Mouse (Mus musculus): Measurements from ENCODE around the gene Hacd1. TPM values are rescaled to one million over a fixed set of nuclear protein-coding genes. Genes with fewer than 3 reads are reported as not detected.

Hacd1 gene
- total RNA-seq, 2 experiments from 2014 or later, result 15.0 to 18.3 TPM

DNA sequence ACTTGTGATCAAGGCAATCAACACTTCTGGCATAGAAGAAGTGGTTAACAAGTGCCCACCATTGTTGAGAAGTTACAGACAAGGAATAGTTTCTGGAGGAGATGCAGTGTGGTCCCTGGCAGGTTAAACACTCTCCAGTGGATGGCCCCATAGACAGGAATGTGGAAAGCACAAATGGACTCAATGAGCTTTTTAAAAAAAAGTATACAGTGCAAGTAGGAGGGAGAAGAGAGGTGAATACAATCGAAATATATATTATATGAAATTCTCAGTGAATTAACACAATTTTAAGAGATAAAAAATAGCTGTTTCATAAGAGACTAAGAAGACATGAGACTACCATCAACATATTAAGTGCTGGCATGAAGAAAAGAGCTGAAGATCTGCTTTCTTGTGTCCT lies 36.7 kb downstream of the Hacd1 start:
- DNase-seq (ENCODE audit: low spot score in 2 of 2), result no peak

DNA sequence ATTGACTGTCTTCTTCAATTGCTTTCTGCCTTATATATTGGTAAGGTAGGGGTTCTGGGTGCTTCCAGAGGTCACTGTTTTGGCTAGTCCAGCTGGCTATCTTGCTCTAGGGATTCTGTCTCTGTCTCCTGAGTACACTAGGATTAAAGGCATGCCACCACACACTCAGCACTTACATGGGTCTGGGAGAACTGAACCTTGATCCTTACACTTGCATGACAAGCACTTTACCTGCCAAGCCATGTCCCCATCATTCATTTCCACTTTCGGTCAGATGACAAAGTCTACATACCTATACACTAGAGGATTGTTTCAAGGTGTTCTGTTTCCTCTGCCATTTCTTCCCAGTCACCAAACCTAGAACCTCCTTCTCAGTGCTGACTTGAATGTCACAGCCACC lies 50.8 kb downstream of the Hacd1 start:
- DNase-seq (ENCODE audit: low spot score in 2 of 2), result no peak

DNA sequence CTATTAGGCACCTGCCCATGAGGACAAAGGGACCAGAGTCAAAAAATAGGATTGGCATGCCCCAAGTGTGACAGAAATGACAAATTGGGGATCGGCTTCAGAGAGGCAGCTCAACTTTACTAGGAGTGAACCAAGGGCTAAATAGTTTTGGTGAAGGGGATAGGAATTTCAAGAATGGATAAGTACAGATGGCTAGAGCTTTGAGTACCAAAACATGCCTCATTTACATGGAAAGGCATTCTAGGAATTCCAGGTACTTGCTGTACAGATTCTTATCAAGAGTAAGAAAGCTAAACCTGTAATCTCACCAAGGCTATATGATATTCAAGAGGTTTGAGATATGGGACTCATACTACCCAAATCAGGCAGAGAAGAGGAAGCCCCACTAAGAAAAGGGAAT lies 95.8 kb downstream of the Hacd1 start:
- no peak for DNase-seq (ENCODE audit: low spot score in 2 of 2)

DNA sequence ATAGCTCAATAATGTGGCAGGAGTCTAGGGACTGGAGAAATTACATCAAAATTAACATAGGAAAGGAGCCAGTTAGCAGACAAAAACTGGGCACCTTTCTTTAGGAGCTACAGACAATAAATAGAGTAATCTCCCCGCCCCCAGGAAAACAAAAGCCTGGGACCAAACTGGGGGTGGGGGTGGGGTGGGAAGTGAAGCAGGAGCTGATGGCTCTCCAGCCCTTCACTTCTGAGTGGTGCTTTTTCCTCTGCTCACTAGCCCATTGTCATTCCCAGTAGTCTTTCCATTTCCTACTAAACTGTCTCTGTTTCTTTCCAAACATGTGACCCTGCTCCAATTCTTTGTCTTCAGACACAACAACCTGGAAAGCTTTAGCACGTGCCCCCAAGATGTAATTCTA lies 99.5 kb downstream of the Hacd1 start:
- DNase-seq (ENCODE audit: low spot score in 2 of 2), result no peak

DNA sequence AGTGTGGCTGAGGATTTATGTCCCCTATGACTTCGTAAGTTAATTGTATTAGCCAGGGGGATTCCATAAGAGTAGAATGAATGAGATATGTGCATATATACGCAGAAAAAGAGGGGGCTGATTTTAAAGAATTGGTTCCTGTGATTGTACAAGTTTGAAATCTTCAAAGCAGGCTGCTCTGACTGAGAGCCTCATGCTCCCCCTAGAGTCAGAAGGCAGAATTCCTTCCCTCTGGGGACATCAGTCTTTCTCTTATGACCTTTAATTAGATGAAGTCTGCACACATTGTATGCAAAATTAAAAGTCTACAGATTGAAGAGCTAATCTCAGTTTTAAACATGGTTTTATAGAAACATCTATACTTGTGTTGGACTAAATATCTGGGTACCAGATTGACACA lies 117.8 kb downstream of the Hacd1 start:
- DNase-seq (ENCODE audit: low spot score in 2 of 2), result peak in 1 of 2 experiments; percentile 13

DNA sequence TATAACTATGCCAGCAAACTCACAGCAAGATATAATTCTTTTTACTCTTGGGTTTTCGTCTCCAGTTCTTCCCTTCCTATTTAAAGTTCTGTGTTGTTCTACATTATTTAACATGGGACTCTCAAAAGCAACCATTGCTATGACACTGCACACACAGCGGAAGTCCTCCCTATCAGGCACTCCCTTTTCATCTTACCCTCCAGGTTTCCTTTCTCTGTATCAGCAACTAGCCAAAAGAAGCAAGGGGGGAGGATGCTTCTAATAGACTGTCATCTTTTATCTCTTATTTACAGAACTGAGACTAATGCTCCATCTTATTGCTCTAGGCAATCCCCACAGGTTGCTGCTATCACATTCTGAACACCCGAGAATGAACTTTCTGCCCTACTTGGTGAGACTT lies 120.6 kb downstream of the Hacd1 start:
- no peak for DNase-seq (ENCODE audit: low spot score in 2 of 2)

- DNase-seq (ENCODE audit: low spot score in 2 of 2), result no peak
These were observed 123.7 kb downstream of the Hacd1 start for GRCm38 (mm10) chr2:13932253-13932652.

- DNase-seq (ENCODE audit: low spot score in 2 of 2), result no peak
These were observed 125.2 kb downstream of the Hacd1 start for GRCm38 (mm10) chr2:13930724-13931123.

DNA sequence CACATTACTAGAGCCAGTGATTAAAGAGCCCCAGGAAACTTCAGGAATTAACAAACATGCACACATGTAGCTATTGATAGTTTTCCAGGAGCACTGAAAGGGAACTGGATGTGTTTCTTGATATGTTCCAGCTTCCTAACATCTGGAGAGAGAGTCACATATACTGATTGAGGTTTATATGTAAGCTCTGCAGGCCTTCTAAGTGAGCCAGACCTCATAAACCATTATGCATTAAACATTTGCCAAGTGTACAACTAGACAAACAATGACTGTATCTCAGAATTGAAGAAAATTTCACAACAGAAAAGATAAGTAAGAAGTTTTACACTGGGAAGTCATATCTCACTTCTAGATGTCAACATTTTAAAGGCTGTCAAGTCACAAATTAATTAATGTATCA lies 167.4 kb downstream of the Hacd1 start:
- DNase-seq (ENCODE audit: low spot score in 2 of 2), result no peak

- no peak for DNase-seq (ENCODE audit: low spot score in 2 of 2)
These were observed 198.5 kb downstream of the Hacd1 start for GRCm38 (mm10) chr2:13857461-13857860.

DNA sequence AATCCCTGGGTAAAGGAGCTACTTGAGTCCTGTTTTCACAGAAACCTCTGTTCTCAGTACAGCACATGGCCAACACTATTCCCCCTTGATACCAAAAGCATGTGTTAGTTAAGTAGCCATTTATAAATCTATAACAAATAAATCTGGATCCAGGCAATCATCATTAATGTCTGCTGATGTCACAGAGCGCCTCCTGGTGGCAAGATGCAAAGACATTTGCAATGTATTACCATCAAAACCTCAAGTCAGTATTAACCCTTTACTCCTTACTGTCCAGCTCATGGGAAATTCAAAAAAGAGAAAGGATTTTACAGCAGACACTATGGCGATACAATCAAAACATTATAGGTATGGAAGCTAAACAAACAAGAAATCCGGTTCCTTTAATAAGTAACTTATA lies 200.4 kb downstream of the Hacd1 start:
- DNase-seq (ENCODE audit: low spot score in 2 of 2), result peak in 1 of 2 experiments; percentile 5

GRCm38 (mm10) chr2:13836310-13836709 lies 219.6 kb downstream of the Hacd1 start:
- DNase-seq (ENCODE audit: low spot score in 2 of 2), result no peak

GRCm38 (mm10) chr2:13834989-13835388 lies 220.9 kb downstream of the Hacd1 start:
- no peak for DNase-seq (ENCODE audit: low spot score in 2 of 2)

- no peak for DNase-seq (ENCODE audit: low spot score in 2 of 2)
These were observed 239.3 kb downstream of the Hacd1 start for GRCm38 (mm10) chr2:13816645-13817044.

- no peak for DNase-seq (ENCODE audit: low spot score in 2 of 2)
These were observed 247.3 kb downstream of the Hacd1 start for GRCm38 (mm10) chr2:13808593-13808992.

- DNase-seq (ENCODE audit: low spot score in 2 of 2), result no peak
These were observed 247.9 kb downstream of the Hacd1 start for GRCm38 (mm10) chr2:13808008-13808407.

DNA sequence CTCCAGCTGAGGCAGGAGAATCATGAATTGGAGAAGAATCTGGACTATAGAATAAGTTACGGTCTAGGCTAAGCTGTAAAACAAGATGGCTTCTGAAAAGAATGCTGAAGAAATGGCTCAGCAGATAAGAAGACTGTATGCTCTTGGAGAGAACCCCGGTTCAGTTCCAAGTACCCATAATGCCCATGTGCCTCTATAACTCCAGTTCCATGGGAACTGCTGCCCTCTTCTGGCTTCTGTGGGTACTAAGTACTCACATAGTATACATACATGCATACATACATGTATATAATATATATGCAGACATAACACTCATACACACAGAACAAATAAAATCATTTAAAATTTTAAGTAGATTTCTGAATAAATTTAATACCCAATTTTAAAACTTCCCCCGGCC lies 249.8 kb downstream of the Hacd1 start:
- DNase-seq (ENCODE audit: low spot score in 2 of 2), result no peak

- DNase-seq (ENCODE audit: low spot score in 2 of 2), result no peak
These were observed 255.3 kb downstream of the Hacd1 start for GRCm38 (mm10) chr2:13800639-13801038.

Other genes starting within 250 kb of the Hacd1 start
- 10 to 100 TPM; 89.2 to 91.4 TPM for gene Stam, start 18.0 kb upstream of the Hacd1 start, total RNA-seq (2021)
- not detected for gene Tmem236, start 118.4 kb upstream of the Hacd1 start, total RNA-seq (2021)
- gene Mrc1, start 173.3 kb upstream of the Hacd1 start, total RNA-seq (2021), result 1 to 10 TPM; 2.7 to 2.9 TPM